Mouse (Mus musculus): ENCODE measurements around the gene Fcer2a. TPM values are rescaled to one million over a fixed set of nuclear protein-coding genes. Genes with fewer than 3 reads are reported as not detected.

Gene Fcer2a
- polyA plus RNA-seq, 1 experiment from 2014 or later = 0.38 TPM

DNA sequence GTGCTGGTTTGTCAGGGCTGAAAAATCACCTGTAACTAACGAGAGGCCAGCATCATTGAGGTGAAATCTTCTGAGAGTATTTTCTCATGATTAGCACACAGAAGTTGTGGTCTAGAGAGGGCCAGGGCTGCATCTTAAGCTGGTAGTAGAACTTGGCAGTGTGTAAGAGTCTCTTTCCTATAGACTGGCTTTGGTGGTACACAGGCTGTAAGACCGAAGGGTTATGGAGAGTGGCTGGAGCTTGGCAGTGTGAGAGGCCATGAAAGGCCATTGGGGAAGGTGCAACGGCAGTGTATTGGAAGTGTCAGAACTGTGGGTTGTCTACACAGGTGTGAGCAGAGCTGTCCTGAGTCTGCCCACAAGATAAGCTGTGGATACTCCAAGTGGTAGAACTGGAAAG is 16.3 kb upstream of the Fcer2a start:
- H3K4me2 ChIP-seq (ENCODE audit: low read length) = no peak overlapping the region
- no peak overlapping the region for H3K27ac ChIP-seq (replicated peaks; ENCODE audit: low read depth, low read length)
- no peak overlapping the region for H3K9ac ChIP-seq (replicated peaks; ENCODE audit: low read length)
- no peaks in the 10 kb centered on the region for H3K27me3 ChIP-seq (ENCODE audit: control insufficient read depth, insufficient read depth, low read length)
- H3K9me3 ChIP-seq (ENCODE audit: control insufficient read depth, low read length) = no peaks in the 10 kb centered on the region
- ATAC-seq (ENCODE audit: low FRiP score, low TSS enrichment) (no peak), DNase-seq (no peak)
- WGBS = 87% methylated on average over 3 of the region's 3 CpGs
- H3K4me3 ChIP-seq (replicated peaks; ENCODE audit: low read depth, low read length) = no peak overlapping the region
- H3K4me1 ChIP-seq (ENCODE audit: control insufficient read depth, insufficient read depth, low read length) = no peaks in the 10 kb centered on the region
- no peaks in the 10 kb centered on the region for H3K36me3 ChIP-seq (ENCODE audit: control insufficient read depth, insufficient read depth, low read length)

GRCm38 (mm10) chr8:3707611-3708010 is 13.6 kb upstream of the Fcer2a start:
- H3K9ac ChIP-seq (replicated peaks; ENCODE audit: low read length) = no peak overlapping the region
- H3K36me3 ChIP-seq (ENCODE audit: control insufficient read depth, insufficient read depth, low read length) = no peaks in the 10 kb centered on the region
- DNase-seq = no peak
- no peak overlapping the region for H3K4me2 ChIP-seq (ENCODE audit: low read length)
- H3K4me1 ChIP-seq (ENCODE audit: control insufficient read depth, insufficient read depth, low read length) = no peaks in the 10 kb centered on the region
- H3K4me3 ChIP-seq (replicated peaks; ENCODE audit: low read depth, low read length) = no peak overlapping the region
- ATAC-seq (ENCODE audit: low FRiP score, low TSS enrichment) = no peak
- WGBS = 79% methylated on average over 7 of the region's 7 CpGs
- no peaks in the 10 kb centered on the region for H3K9me3 ChIP-seq (ENCODE audit: control insufficient read depth, low read length)
- H3K27me3 ChIP-seq (ENCODE audit: control insufficient read depth, insufficient read depth, low read length) = no peaks in the 10 kb centered on the region
- no peak overlapping the region for H3K27ac ChIP-seq (replicated peaks; ENCODE audit: low read depth, low read length)

- no peak for ATAC-seq (ENCODE audit: low FRiP score, low TSS enrichment)
- Histone ChIP-seq H3K9me3 (ENCODE audit: control insufficient read depth, low read length) (no peaks in the 10 kb centered on the region), H3K4me1 (ENCODE audit: control insufficient read depth, insufficient read depth, low read length) (no peaks in the 10 kb centered on the region), H3K4me2 (ENCODE audit: low read length) (no peak overlapping the region), H3K9ac (replicated peaks; ENCODE audit: low read length) (no peak overlapping the region), H3K36me3 (ENCODE audit: control insufficient read depth, insufficient read depth, low read length) (no peaks in the 10 kb centered on the region), H3K27me3 (ENCODE audit: control insufficient read depth, insufficient read depth, low read length) (no peaks in the 10 kb centered on the region), H3K27ac (replicated peaks; ENCODE audit: low read depth, low read length) (no peak overlapping the region), H3K4me3 (replicated peaks; ENCODE audit: low read depth, low read length) (no peak overlapping the region)
- no peak for DNase-seq
- WGBS = 59% methylated on average over 4 of the region's 4 CpGs
Measured at GRCm38 (mm10) chr8:3705711-3706110, 11.7 kb upstream of the Fcer2a start.

GRCm38 (mm10) chr8:3701491-3701890 is 7.5 kb upstream of the Fcer2a start:
- Histone ChIP-seq H3K36me3 (ENCODE audit: control insufficient read depth, insufficient read depth, low read length) (no peaks in the 10 kb centered on the region), H3K27me3 (ENCODE audit: control insufficient read depth, insufficient read depth, low read length) (no peaks in the 10 kb centered on the region), H3K9ac (replicated peaks; ENCODE audit: low read length) (no peak overlapping the region), H3K4me2 (ENCODE audit: low read length) (no peak overlapping the region), H3K27ac (replicated peaks; ENCODE audit: low read depth, low read length) (no peak overlapping the region), H3K4me1 (ENCODE audit: control insufficient read depth, insufficient read depth, low read length) (no peaks in the 10 kb centered on the region), H3K9me3 (ENCODE audit: control insufficient read depth, low read length) (no peaks in the 10 kb centered on the region), H3K4me3 (replicated peaks; ENCODE audit: low read depth, low read length) (no peak overlapping the region)
- DNase-seq (no peak), ATAC-seq (ENCODE audit: low FRiP score, low TSS enrichment) (no peak)
- WGBS = 95% methylated on average over 1 of the region's 1 CpGs

GRCm38 (mm10) chr8:3690774-3691173 is 3.2 kb downstream of the Fcer2a start:
- H3K9me3 ChIP-seq (ENCODE audit: control insufficient read depth, low read length) = no peaks in the 10 kb centered on the region
- H3K4me2 ChIP-seq (ENCODE audit: low read length) = no peak overlapping the region
- no peaks in the 10 kb centered on the region for H3K4me1 ChIP-seq (ENCODE audit: control insufficient read depth, insufficient read depth, low read length)
- H3K9ac ChIP-seq (replicated peaks; ENCODE audit: low read length) = no peak overlapping the region
- no peak overlapping the region for H3K4me3 ChIP-seq (replicated peaks; ENCODE audit: low read depth, low read length)
- DNase-seq = no peak
- WGBS = 75% methylated on average over 3 of the region's 3 CpGs
- H3K36me3 ChIP-seq (ENCODE audit: control insufficient read depth, insufficient read depth, low read length) = no peaks in the 10 kb centered on the region
- ATAC-seq (ENCODE audit: low FRiP score, low TSS enrichment) = no peak
- H3K27me3 ChIP-seq (ENCODE audit: control insufficient read depth, insufficient read depth, low read length) = no peaks in the 10 kb centered on the region
- no peak overlapping the region for H3K27ac ChIP-seq (replicated peaks; ENCODE audit: low read depth, low read length)

DNA sequence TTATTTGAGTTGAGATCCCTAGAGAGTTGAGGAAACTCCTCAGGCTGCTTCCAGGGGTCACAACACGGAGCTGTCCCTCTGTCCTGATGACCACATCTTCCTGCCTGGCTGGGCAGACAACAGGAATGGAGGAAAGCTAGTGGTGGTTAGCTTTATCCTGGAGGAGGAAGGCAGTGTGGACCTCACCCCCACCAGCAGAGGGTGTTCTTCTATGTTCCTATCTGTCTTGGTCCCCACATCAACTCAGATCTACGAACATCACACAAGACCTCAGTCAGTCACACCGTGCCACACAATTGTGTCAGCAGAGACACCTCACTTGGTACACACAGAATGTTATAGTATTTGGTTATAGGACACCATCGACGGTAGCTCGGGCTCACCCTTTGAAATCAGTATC is 6.4 kb downstream of the Fcer2a start:
- H3K36me3 ChIP-seq (ENCODE audit: control insufficient read depth, insufficient read depth, low read length) = peaks cover 8% of the 10 kb centered on the region
- WGBS = 80% methylated on average over 6 of the region's 6 CpGs
- H3K27me3 ChIP-seq (ENCODE audit: control insufficient read depth, insufficient read depth, low read length) = no peaks in the 10 kb centered on the region
- no peaks in the 10 kb centered on the region for H3K4me1 ChIP-seq (ENCODE audit: control insufficient read depth, insufficient read depth, low read length)
- no peaks in the 10 kb centered on the region for H3K9me3 ChIP-seq (ENCODE audit: control insufficient read depth, low read length)
- DNase-seq (no peak), ATAC-seq (ENCODE audit: low FRiP score, low TSS enrichment) (no peak)
- no peak overlapping the region for H3K27ac ChIP-seq (replicated peaks; ENCODE audit: low read depth, low read length)
- no peak overlapping the region for H3K4me2 ChIP-seq (ENCODE audit: low read length)
- H3K9ac ChIP-seq (replicated peaks; ENCODE audit: low read length) = no peak overlapping the region
- H3K4me3 ChIP-seq (replicated peaks; ENCODE audit: low read depth, low read length) = no peak overlapping the region

GRCm38 (mm10) chr8:3685422-3685821 is 8.6 kb downstream of the Fcer2a start:
- no peak overlapping the region for H3K4me2 ChIP-seq (ENCODE audit: low read length)
- no peaks in the 10 kb centered on the region for H3K4me1 ChIP-seq (ENCODE audit: control insufficient read depth, insufficient read depth, low read length)
- WGBS = 74% methylated on average over 4 of the region's 5 CpGs
- ATAC-seq (ENCODE audit: low FRiP score, low TSS enrichment) = no peak
- H3K9me3 ChIP-seq (ENCODE audit: control insufficient read depth, low read length) = no peaks in the 10 kb centered on the region
- H3K27ac ChIP-seq (replicated peaks; ENCODE audit: low read depth, low read length) = no peak overlapping the region
- H3K27me3 ChIP-seq (ENCODE audit: control insufficient read depth, insufficient read depth, low read length) = no peaks in the 10 kb centered on the region
- no peak for DNase-seq
- H3K9ac ChIP-seq (replicated peaks; ENCODE audit: low read length) = no peak overlapping the region
- H3K4me3 ChIP-seq (replicated peaks; ENCODE audit: low read depth, low read length) = no peak overlapping the region
- H3K36me3 ChIP-seq (ENCODE audit: control insufficient read depth, insufficient read depth, low read length) = peaks cover 24% of the 10 kb centered on the region

DNA sequence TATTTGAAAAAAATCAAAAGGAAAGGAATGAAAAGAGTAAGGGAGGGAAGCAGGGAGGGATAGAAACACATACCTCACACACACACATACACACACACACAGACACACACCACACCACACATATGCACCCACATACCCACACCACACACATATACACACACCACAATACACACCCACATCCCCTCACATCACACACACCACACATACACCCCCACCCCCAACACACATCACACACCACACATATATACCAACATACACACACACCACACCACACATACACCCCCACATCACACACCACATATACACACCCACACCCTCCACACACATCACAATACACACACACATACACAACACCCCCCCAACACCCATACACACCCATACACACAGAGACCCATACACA is 9.4 kb downstream of the Fcer2a start:
- Histone ChIP-seq H3K9me3 (ENCODE audit: control insufficient read depth, low read length) (no peaks in the 10 kb centered on the region), H3K36me3 (ENCODE audit: control insufficient read depth, insufficient read depth, low read length) (peaks cover 33% of the 10 kb centered on the region), H3K4me2 (ENCODE audit: low read length) (no peak overlapping the region), H3K27me3 (ENCODE audit: control insufficient read depth, insufficient read depth, low read length) (no peaks in the 10 kb centered on the region), H3K9ac (replicated peaks; ENCODE audit: low read length) (no peak overlapping the region), H3K4me1 (ENCODE audit: control insufficient read depth, insufficient read depth, low read length) (no peaks in the 10 kb centered on the region), H3K27ac (replicated peaks; ENCODE audit: low read depth, low read length) (no peak overlapping the region), H3K4me3 (replicated peaks; ENCODE audit: low read depth, low read length) (no peak overlapping the region)
- ATAC-seq (ENCODE audit: low FRiP score, low TSS enrichment) (no peak), DNase-seq (no peak)

GRCm38 (mm10) chr8:3683408-3684176 is 10.4 kb downstream of the Fcer2a start:
- H3K27ac ChIP-seq (replicated peaks; ENCODE audit: low read depth, low read length) = no peak overlapping the region
- H3K36me3 ChIP-seq (ENCODE audit: control insufficient read depth, insufficient read depth, low read length) = peaks cover 42% of the 10 kb centered on the region
- H3K27me3 ChIP-seq (ENCODE audit: control insufficient read depth, insufficient read depth, low read length) = no peaks in the 10 kb centered on the region
- no peak overlapping the region for H3K4me2 ChIP-seq (ENCODE audit: low read length)
- H3K4me1 ChIP-seq (ENCODE audit: control insufficient read depth, insufficient read depth, low read length) = no peaks in the 10 kb centered on the region
- H3K9ac ChIP-seq (replicated peaks; ENCODE audit: low read length) = no peak overlapping the region
- no peak overlapping the region for H3K4me3 ChIP-seq (replicated peaks; ENCODE audit: low read depth, low read length)
- ATAC-seq (ENCODE audit: low FRiP score, low TSS enrichment) (no peak), DNase-seq (no peak)
- H3K9me3 ChIP-seq (ENCODE audit: control insufficient read depth, low read length) = no peaks in the 10 kb centered on the region
- 73% methylated on average over 6 of the region's 6 CpGs for WGBS

Data from midbrain, embryonic 14.5 days (tissue).